Mouse (Mus musculus): ENCODE data around the gene Cdc14b.

DNA sequence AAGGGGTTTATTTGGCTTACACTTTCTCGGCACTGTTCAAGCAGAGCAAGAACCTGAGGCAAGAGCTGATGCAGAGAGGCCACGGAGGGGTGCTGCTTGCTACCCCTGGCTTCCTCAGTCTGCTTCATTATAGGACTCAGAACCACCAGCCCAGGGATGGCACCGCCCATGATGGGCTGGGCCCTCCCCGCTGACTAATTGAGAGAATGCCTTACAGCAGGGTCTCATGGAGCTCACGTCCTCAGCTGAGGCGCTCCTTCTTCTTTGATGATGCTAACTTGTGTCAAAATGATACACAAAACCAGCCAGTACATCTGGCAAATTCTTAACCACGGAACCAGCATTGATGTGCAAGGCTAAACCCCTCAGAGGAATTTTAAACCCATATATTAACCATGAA, 34.5 kb downstream of the Cdc14b start:
- TF ChIP-seq POLR2A (IDR thresholded peaks at IDR 0.05; ENCODE audit: low read depth, low read length): no peak
- TF ChIP-seq CTCF (IDR thresholded peaks at IDR 0.05; ENCODE audit: extremely low read depth, insufficient read length, insufficient replicate concordance, low read depth, low read length): no peak
